In genomic region chr9:60806021-60806420, GRCm38 (mm10) we compare ENCODE assay signal across 25 mouse cellular contexts. TPM values are rescaled to one million over a fixed set of nuclear protein-coding genes. Genes with fewer than 3 reads are reported as not detected.
DNase-seq lines count a peak whose midpoint lies in the region; ATAC-seq and TF ChIP-seq lines count a peak whose summit lies in the region.
"Had no signal": no experiment of that assay in that cellular context is flagged by ENCODE, and none has a peak within 500 bp of the region (broad histone marks: within the 10 kb centered on the region; RNA-seq: fewer than 3 reads in every experiment).

No protein-coding gene starts in this region.

- H3K4me1 ChIP-seq in intestine, postnatal 0 days (replicated peaks; ENCODE audit: control insufficient read depth, insufficient read depth, low read length): peaks cover 11% of the 10 kb centered on the region
- peaks cover 12% of the 10 kb centered on the region; the same call in 1 of the 2 replicates for H3K4me1 ChIP-seq in intestine, embryonic 15.5 days (replicated peaks)
- H3K4me1 ChIP-seq in kidney, adult 2 months (ENCODE audit: control insufficient read depth, insufficient read depth, low read length): peaks cover 5% of the 10 kb centered on the region; the same call in 1 of the 2 replicates
- H3K4me1 ChIP-seq in kidney, embryonic 15.5 days: peaks cover 2% of the 10 kb centered on the region
- H3K4me1 ChIP-seq: embryonic facial prominence, embryonic 12.5 days; embryonic facial prominence, embryonic 15.5 days; hindbrain, embryonic 12.5 days; hindbrain, embryonic 15.5 days had no signal

- ATAC-seq in intestine, postnatal 0 days: peak; percentile 67
- ATAC-seq in intestine, embryonic 15.5 days: no peak
- no peak for ATAC-seq in kidney, embryonic 15.5 days (replicated peaks; ENCODE audit: low FRiP score)
- ATAC-seq in CD4-positive, CD25-positive, alpha-beta regulatory T cell, adult 4 months: no peak
- ATAC-seq: forebrain, embryonic 14.5 days; forebrain, postnatal 0 days had no signal

- no peaks in the 10 kb centered on the region for H3K9me3 ChIP-seq in intestine, postnatal 0 days (ENCODE audit: control insufficient read depth)
- no peaks in the 10 kb centered on the region for H3K9me3 ChIP-seq in intestine, embryonic 15.5 days
- no peaks in the 10 kb centered on the region for H3K9me3 ChIP-seq in kidney, embryonic 15.5 days (replicated peaks)
- H3K9me3 ChIP-seq: embryonic facial prominence, embryonic 12.5 days; embryonic facial prominence, embryonic 15.5 days; heart, embryonic 13.5 days; hindbrain, embryonic 12.5 days; hindbrain, embryonic 15.5 days had no signal

- peak; percentile 90 for DNase-seq in kidney, adult 2 months
- DNase-seq in kidney, adult 9 months: peak; percentile 87
- peak; percentile 59 to 80 for DNase-seq in kidney, postnatal 25 days
- DNase-seq in thymus, postnatal 4 days: no peak
- DNase-seq: adrenal gland, adult 2 months; adrenal gland, postnatal 14 days; B cell, adult 2 months; cerebellum, adult 11 months; cerebellum, adult 2 months; cerebellum, adult 9-11 months; cerebellum, postnatal 25 days; forebrain, postnatal 0 days; gastrocnemius, adult 2 months; gastrocnemius, postnatal 14 days; heart, adult 18-20 months had no signal

- no peak for TF ChIP-seq CTCF in intestine, postnatal 0 days (IDR thresholded peaks at IDR 0.05; ENCODE audit: low read depth)
- no peak for TF ChIP-seq CTCF in kidney, adult 2 months (conservative IDR thresholded peaks at IDR 0.05; ENCODE audit: insufficient read depth, insufficient read length, low read depth, low read length)

- 59% methylated on average over 2 of the region's 2 CpGs for WGBS in intestine, postnatal 0 days
- 95% methylated on average over 2 of the region's 2 CpGs for WGBS in intestine, embryonic 15.5 days
- WGBS in kidney, adult 2 months: 62% methylated on average over 2 of the region's 2 CpGs
- WGBS in kidney, embryonic 15.5 days: 88% methylated on average over 2 of the region's 2 CpGs

- H3K27ac ChIP-seq in intestine, postnatal 0 days (ENCODE audit: low read depth, low read length): no peak overlapping the region; the same call in 1 of the 2 replicates
- H3K27ac ChIP-seq in intestine, embryonic 15.5 days: no peak overlapping the region
- no peak overlapping the region for H3K27ac ChIP-seq in kidney, adult 2 months (ENCODE audit: insufficient read depth, low read depth, low read length)
- H3K27ac ChIP-seq in kidney, embryonic 15.5 days: no peak overlapping the region
- H3K27ac ChIP-seq: embryonic facial prominence, embryonic 12.5 days; embryonic facial prominence, embryonic 15.5 days; gastrocnemius, adult 2 months; heart, embryonic 13.5 days; hindbrain, embryonic 12.5 days; hindbrain, embryonic 15.5 days had no signal

- H3K9ac ChIP-seq in intestine, postnatal 0 days (ENCODE audit: low read depth, low read length): no peak overlapping the region
- H3K9ac ChIP-seq in intestine, embryonic 15.5 days: no peak overlapping the region
- H3K9ac ChIP-seq in kidney, embryonic 15.5 days: no peak overlapping the region
- H3K9ac ChIP-seq: embryonic facial prominence, embryonic 12.5 days; embryonic facial prominence, embryonic 15.5 days; forebrain, postnatal 0 days; heart, embryonic 13.5 days; hindbrain, embryonic 12.5 days; hindbrain, embryonic 15.5 days had no signal

- TF ChIP-seq POLR2A in kidney, adult 2 months (IDR thresholded peaks at IDR 0.05; ENCODE audit: low read depth, low read length): no peak

- no peak overlapping the region for H3K4me3 ChIP-seq in intestine, postnatal 0 days (ENCODE audit: low read depth, low read length)
- no peak overlapping the region for H3K4me3 ChIP-seq in intestine, embryonic 15.5 days (replicated peaks)
- H3K4me3 ChIP-seq in kidney, adult 2 months (ENCODE audit: insufficient read depth, low read depth, low read length): no peak overlapping the region
- no peak overlapping the region for H3K4me3 ChIP-seq in kidney, embryonic 15.5 days (replicated peaks)
- H3K4me3 ChIP-seq: embryonic facial prominence, embryonic 12.5 days; embryonic facial prominence, embryonic 15.5 days; gastrocnemius, adult 2 months; heart, embryonic 13.5 days; hindbrain, embryonic 12.5 days; hindbrain, embryonic 15.5 days had no signal

- H3K27me3 ChIP-seq in intestine, postnatal 0 days (replicated peaks; ENCODE audit: control insufficient read depth, insufficient read depth, low read length): no peaks in the 10 kb centered on the region
- H3K27me3 ChIP-seq in intestine, embryonic 15.5 days (replicated peaks): no peaks in the 10 kb centered on the region
- no peaks in the 10 kb centered on the region for H3K27me3 ChIP-seq in kidney, adult 2 months (replicated peaks; ENCODE audit: control insufficient read depth, insufficient read depth, low read length)
- H3K27me3 ChIP-seq in kidney, embryonic 15.5 days: no peaks in the 10 kb centered on the region
- H3K27me3 ChIP-seq: embryonic facial prominence, embryonic 12.5 days; embryonic facial prominence, embryonic 15.5 days; heart, embryonic 13.5 days; hindbrain, embryonic 12.5 days; hindbrain, embryonic 15.5 days had no signal

- H3K36me3 ChIP-seq in intestine, postnatal 0 days (ENCODE audit: control insufficient read depth, insufficient read depth): peaks cover 5% of the 10 kb centered on the region
- 0 out of 2 replicates have a peak, but pooled peaks cover 3% of the 10 kb centered on the region for H3K36me3 ChIP-seq in intestine, embryonic 15.5 days
- no peaks in the 10 kb centered on the region for H3K36me3 ChIP-seq in kidney, adult 2 months (ENCODE audit: control insufficient read depth, insufficient read depth, low read length)
- H3K36me3 ChIP-seq in kidney, embryonic 15.5 days: no peaks in the 10 kb centered on the region; the same call in 1 of the 2 replicates
- H3K36me3 ChIP-seq: embryonic facial prominence, embryonic 12.5 days; embryonic facial prominence, embryonic 15.5 days; hindbrain, embryonic 15.5 days had no signal

- no peak overlapping the region for H3K4me2 ChIP-seq in intestine, postnatal 0 days (replicated peaks; ENCODE audit: low read depth)
- H3K4me2 ChIP-seq in intestine, embryonic 15.5 days (replicated peaks): no peak overlapping the region
- H3K4me2 ChIP-seq in kidney, embryonic 15.5 days: no peak overlapping the region
- H3K4me2 ChIP-seq: embryonic facial prominence, embryonic 12.5 days; embryonic facial prominence, embryonic 15.5 days; heart, embryonic 13.5 days; hindbrain, embryonic 12.5 days; hindbrain, embryonic 15.5 days had no signal

RNA-seq across cellular contexts. Expression of gene Uaca, which starts 11.7 kb away (rescaled TPM):
- polyA plus RNA-seq in intestine, postnatal 0 days (2015; fragmentation: Nextera tagmentation; extraction: Ambion mirVana): 34.6 and 39.3 TPM in 2 replicates
- polyA plus RNA-seq in intestine, embryonic 15.5 days (2015; fragmentation: Nextera tagmentation; extraction: Ambion mirVana): 56.3 and 58.8 TPM in 2 replicates
- polyA plus RNA-seq in kidney, adult 2 months (2012; rRNA removed): 13.5 and 16.4 TPM in 2 replicates
- polyA plus RNA-seq in kidney, embryonic 15.5 days (2015; fragmentation: Nextera tagmentation; extraction: Ambion mirVana): 33.5 and 36.2 TPM in 2 replicates
- not detected for polyA plus RNA-seq in CD4-positive, CD25-positive, alpha-beta regulatory T cell, adult 4 months (2017; shearing (Covaris generic))

Comparison
In these comparisons a context has a peak if more than half of its experiments do, and no peak if none do; other contexts are left out.
1. RNA of gene Uaca, which starts 11.7 kb away (polyA plus RNA-seq): 56.3 to 58.8 TPM in intestine, embryonic 15.5 days, 33.5 to 36.2 TPM in kidney, embryonic 15.5 days, 34.6 to 39.3 TPM in intestine, postnatal 0 days and 13.5 to 16.4 TPM in kidney, adult 2 months; not detected in CD4-positive, CD25-positive, alpha-beta regulatory T cell, adult 4 months; every median in the first group is over 10 times any median in the second.